Mouse (Mus musculus): ENCODE data around the gene Cenpp.

The Cenpp gene

GRCm38 (mm10) chr13:49530636-49531035 is 121.9 kb downstream of the Cenpp start:
- DNase-seq (ENCODE audit: low spot score in 2 of 2), result no peak

GRCm38 (mm10) chr13:49526235-49526634 is 126.3 kb downstream of the Cenpp start:
- DNase-seq (ENCODE audit: low spot score in 2 of 2), result no peak

- no peak for DNase-seq (ENCODE audit: low spot score in 2 of 2)
Measured at GRCm38 (mm10) chr13:49518761-49519160, 133.8 kb downstream of the Cenpp start.

GRCm38 (mm10) chr13:49507176-49507575 is 145.4 kb downstream of the Cenpp start:
- DNase-seq (ENCODE audit: low spot score in 2 of 2), result no peak

- no peak for DNase-seq (ENCODE audit: low spot score in 2 of 2)
Measured at GRCm38 (mm10) chr13:49505776-49506175, 146.8 kb downstream of the Cenpp start.

GRCm38 (mm10) chr13:49504510-49504909 is 148.1 kb downstream of the Cenpp start, which contains the start of gene Ecm2:
Gene Ecm2, plus strand, starts transcription at chr13:49504810.
- DNase-seq (ENCODE audit: low spot score in 2 of 2), result no peak

GRCm38 (mm10) chr13:49492376-49493368 is 159.9 kb downstream of the Cenpp start, which contains the start of gene Tes3-ps:
Gene Tes3-ps, plus strand, starts transcription at chr13:49493318.
- DNase-seq (ENCODE audit: low spot score in 2 of 2), result no peak

GRCm38 (mm10) chr13:49485388-49485787 is 167.2 kb downstream of the Cenpp start:
- DNase-seq (ENCODE audit: low spot score in 2 of 2), result no peak

GRCm38 (mm10) chr13:49480551-49480950 is 172.0 kb downstream of the Cenpp start:
- no peak for DNase-seq (ENCODE audit: low spot score in 2 of 2)

GRCm38 (mm10) chr13:49480057-49480456 is 172.5 kb downstream of the Cenpp start:
- no peak for DNase-seq (ENCODE audit: low spot score in 2 of 2)

GRCm38 (mm10) chr13:49479399-49479798 is 173.2 kb downstream of the Cenpp start:
- DNase-seq (ENCODE audit: low spot score in 2 of 2), result no peak

- DNase-seq (ENCODE audit: low spot score in 2 of 2), result no peak
Measured at GRCm38 (mm10) chr13:49478851-49479374, 173.7 kb downstream of the Cenpp start.

GRCm38 (mm10) chr13:49477887-49478286 is 174.7 kb downstream of the Cenpp start:
- no peak for DNase-seq (ENCODE audit: low spot score in 2 of 2)

- DNase-seq (ENCODE audit: low spot score in 2 of 2), result no peak
Measured at GRCm38 (mm10) chr13:49472676-49473005, 179.9 kb downstream of the Cenpp start.

- DNase-seq (ENCODE audit: low spot score in 2 of 2), result no peak
Measured at GRCm38 (mm10) chr13:49471981-49472675, 180.5 kb downstream of the Cenpp start.

- no peak for DNase-seq (ENCODE audit: low spot score in 2 of 2)
Measured at GRCm38 (mm10) chr13:49470806-49471205, 181.8 kb downstream of the Cenpp start.

- DNase-seq (ENCODE audit: low spot score in 2 of 2), result no peak
Measured at GRCm38 (mm10) chr13:49470319-49470718, 182.3 kb downstream of the Cenpp start.

GRCm38 (mm10) chr13:49469002-49469401 is 183.6 kb downstream of the Cenpp start:
- DNase-seq (ENCODE audit: low spot score in 2 of 2), result no peak

- no peak for DNase-seq (ENCODE audit: low spot score in 2 of 2)
Measured at GRCm38 (mm10) chr13:49467585-49467984, 185.0 kb downstream of the Cenpp start.

GRCm38 (mm10) chr13:49466393-49467075 is 186.1 kb downstream of the Cenpp start:
- no peak for DNase-seq (ENCODE audit: low spot score in 2 of 2)

- DNase-seq (ENCODE audit: low spot score in 2 of 2), result no peak
Measured at GRCm38 (mm10) chr13:49465875-49466274, 186.7 kb downstream of the Cenpp start.

GRCm38 (mm10) chr13:49462921-49463320 is 189.7 kb downstream of the Cenpp start:
- DNase-seq (ENCODE audit: low spot score in 2 of 2), result no peak
